Mouse (Mus musculus) thymus, postnatal 0 days (tissue): Measurements from ENCODE around the gene Tmem129. TPM values are rescaled to one million over a fixed set of nuclear protein-coding genes. Genes with fewer than 3 reads are reported as not detected.
A peak's percentile ranks its signal among the peaks of the same experiment; 100 is the strongest.

Experiments used
- DNase-seq: peaks from one replicate; pipeline ENCODE4 v3.0.0-alpha.2; 2015; ENCODE audit warnings: low spot score
- polyA plus RNA-seq: library from polyadenylated mRNA; unstranded; fragments of >200 nt; fragmentation: Nextera tagmentation; extraction: Ambion mirVana; gene quantifications from 2 replicates; pipeline ENCODE4 v1.2.1, GENCODE M21; 2015

Gene Tmem129
- polyA plus RNA-seq, 1 experiment from 2014 or later = 30.8 TPM

GRCm38 (mm10) chr5:33688278-33689220, 30.3 kb upstream of the Tmem129 start:
- no peak for DNase-seq

GRCm38 (mm10) chr5:33687142-33687541, 28.9 kb upstream of the Tmem129 start:
- DNase-seq = no peak

GRCm38 (mm10) chr5:33684932-33685331, 26.7 kb upstream of the Tmem129 start:
- DNase-seq = no peak

GRCm38 (mm10) chr5:33683897-33684652, 25.9 kb upstream of the Tmem129 start:
- DNase-seq = peak; percentile 40

- no peak for DNase-seq
Measured at GRCm38 (mm10) chr5:33682963-33683362, 24.7 kb upstream of the Tmem129 start.

- no peak for DNase-seq
Measured at GRCm38 (mm10) chr5:33681611-33682388, 23.6 kb upstream of the Tmem129 start.

- no peak for DNase-seq
Measured at GRCm38 (mm10) chr5:33681044-33681443, 22.8 kb upstream of the Tmem129 start.

- no peak for DNase-seq
Measured at GRCm38 (mm10) chr5:33678244-33678643, 20.0 kb upstream of the Tmem129 start.

GRCm38 (mm10) chr5:33675964-33676363, 17.7 kb upstream of the Tmem129 start:
- DNase-seq = no peak

GRCm38 (mm10) chr5:33674439-33674838, 16.2 kb upstream of the Tmem129 start:
- no peak for DNase-seq

GRCm38 (mm10) chr5:33671659-33672058, 13.4 kb upstream of the Tmem129 start:
- DNase-seq = no peak

- peak; percentile 32 for DNase-seq
Measured at GRCm38 (mm10) chr5:33668223-33668622, 10.0 kb upstream of the Tmem129 start.

- DNase-seq = no peak
Measured at GRCm38 (mm10) chr5:33658664-33659050, 441 bp upstream of the Tmem129 start.

- DNase-seq = no peak
Measured at GRCm38 (mm10) chr5:33657251-33657786, 897 bp downstream of the Tmem129 start.

GRCm38 (mm10) chr5:33656739-33657138, 1.5 kb downstream of the Tmem129 start:
- no peak for DNase-seq

GRCm38 (mm10) chr5:33655251-33655840, 2.9 kb downstream of the Tmem129 start:
- no peak for DNase-seq

- no peak for DNase-seq
Measured at GRCm38 (mm10) chr5:33654424-33654823, 3.8 kb downstream of the Tmem129 start.

- no peak for DNase-seq
Measured at GRCm38 (mm10) chr5:33652783-33653173, 5.4 kb downstream of the Tmem129 start.

- DNase-seq = peak; percentile 92
Measured at GRCm38 (mm10) chr5:33651921-33652782, 6.1 kb downstream of the Tmem129 start, which contains the start of gene Slbp. Slbp (minus strand) TSS chr5:33652574.

GRCm38 (mm10) chr5:33651541-33651920, 6.7 kb downstream of the Tmem129 start:
- DNase-seq = no peak
